Mouse (Mus musculus): ENCODE results near the gene Pank2. TPM values are rescaled to one million over a fixed set of nuclear protein-coding genes. Genes with fewer than 3 reads are reported as not detected.

Gene Pank2
- polyA plus RNA-seq, 1 experiment = 19.7 TPM

GRCm38 (mm10) chr2:131328981-131329380, 66.7 kb downstream of the Pank2 start:
- H3K4me1 ChIP-seq (ENCODE audit: control insufficient read depth, insufficient read depth, low read length) = no peaks in the 10 kb centered on the region
- no peak for TF ChIP-seq POLR2A (IDR thresholded peaks at IDR 0.05; ENCODE audit: control insufficient read depth, low read depth, low read length)
- TF ChIP-seq CTCF (IDR thresholded peaks at IDR 0.05; ENCODE audit: control insufficient read depth, insufficient read depth, insufficient replicate concordance, low read depth, low read length) = no peak
- H3K27ac ChIP-seq (ENCODE audit: control insufficient read depth, insufficient read depth, low read depth, low read length) = no peak overlapping the region
- no peaks in the 10 kb centered on the region for H3K36me3 ChIP-seq (ENCODE audit: control insufficient read depth, insufficient read depth, low read length)
- H3K27me3 ChIP-seq (ENCODE audit: control insufficient read depth, insufficient read depth, low read length) = no peaks in the 10 kb centered on the region
- H3K4me3 ChIP-seq (ENCODE audit: control insufficient read depth, low read depth, low read length) = no peak overlapping the region

- H3K36me3 ChIP-seq (ENCODE audit: control insufficient read depth, insufficient read depth, low read length) = no peaks in the 10 kb centered on the region
- H3K27ac ChIP-seq (ENCODE audit: control insufficient read depth, insufficient read depth, low read depth, low read length) = no peak overlapping the region
- TF ChIP-seq POLR2A (IDR thresholded peaks at IDR 0.05; ENCODE audit: control insufficient read depth, low read depth, low read length) (no peak), CTCF (IDR thresholded peaks at IDR 0.05; ENCODE audit: control insufficient read depth, insufficient read depth, insufficient replicate concordance, low read depth, low read length) (no peak)
- H3K27me3 ChIP-seq (ENCODE audit: control insufficient read depth, insufficient read depth, low read length) = no peaks in the 10 kb centered on the region
- H3K4me3 ChIP-seq (ENCODE audit: control insufficient read depth, low read depth, low read length) = no peak overlapping the region
- H3K4me1 ChIP-seq (ENCODE audit: control insufficient read depth, insufficient read depth, low read length) = no peaks in the 10 kb centered on the region
These were observed 68.3 kb downstream of the Pank2 start for GRCm38 (mm10) chr2:131330548-131330947.

- Histone ChIP-seq H3K36me3 (ENCODE audit: control insufficient read depth, insufficient read depth, low read length) (no peaks in the 10 kb centered on the region), H3K27me3 (ENCODE audit: control insufficient read depth, insufficient read depth, low read length) (no peaks in the 10 kb centered on the region), H3K4me1 (ENCODE audit: control insufficient read depth, insufficient read depth, low read length) (no peaks in the 10 kb centered on the region; the same call in 1 of the 2 replicates), H3K27ac (ENCODE audit: control insufficient read depth, insufficient read depth, low read depth, low read length) (no peak overlapping the region), H3K4me3 (ENCODE audit: control insufficient read depth, low read depth, low read length) (no peak overlapping the region)
- TF ChIP-seq CTCF (IDR thresholded peaks at IDR 0.05; ENCODE audit: control insufficient read depth, insufficient read depth, insufficient replicate concordance, low read depth, low read length) (no peak), POLR2A (IDR thresholded peaks at IDR 0.05; ENCODE audit: control insufficient read depth, low read depth, low read length) (no peak)
These were observed 75.3 kb downstream of the Pank2 start for GRCm38 (mm10) chr2:131337602-131338001.

- Histone ChIP-seq H3K36me3 (ENCODE audit: control insufficient read depth, insufficient read depth, low read length) (no peaks in the 10 kb centered on the region), H3K27ac (ENCODE audit: control insufficient read depth, insufficient read depth, low read depth, low read length) (no peak overlapping the region), H3K4me1 (ENCODE audit: control insufficient read depth, insufficient read depth, low read length) (no peaks in the 10 kb centered on the region; the same call in 1 of the 2 replicates), H3K4me3 (ENCODE audit: control insufficient read depth, low read depth, low read length) (no peak overlapping the region), H3K27me3 (ENCODE audit: control insufficient read depth, insufficient read depth, low read length) (no peaks in the 10 kb centered on the region)
- TF ChIP-seq POLR2A (IDR thresholded peaks at IDR 0.05; ENCODE audit: control insufficient read depth, low read depth, low read length) = no peak
- TF ChIP-seq CTCF (IDR thresholded peaks at IDR 0.05; ENCODE audit: control insufficient read depth, insufficient read depth, insufficient replicate concordance, low read depth, low read length) = no peak
These were observed 82.2 kb downstream of the Pank2 start for GRCm38 (mm10) chr2:131344449-131344848.

- no peak overlapping the region for H3K27ac ChIP-seq (ENCODE audit: control insufficient read depth, insufficient read depth, low read depth, low read length)
- H3K4me3 ChIP-seq (ENCODE audit: control insufficient read depth, low read depth, low read length) = no peak overlapping the region
- no peaks in the 10 kb centered on the region for H3K27me3 ChIP-seq (ENCODE audit: control insufficient read depth, insufficient read depth, low read length)
- TF ChIP-seq POLR2A (IDR thresholded peaks at IDR 0.05; ENCODE audit: control insufficient read depth, low read depth, low read length) (no peak), CTCF (IDR thresholded peaks at IDR 0.05; ENCODE audit: control insufficient read depth, insufficient read depth, insufficient replicate concordance, low read depth, low read length) (no peak)
- no peaks in the 10 kb centered on the region for H3K36me3 ChIP-seq (ENCODE audit: control insufficient read depth, insufficient read depth, low read length)
- no peaks in the 10 kb centered on the region for H3K4me1 ChIP-seq (ENCODE audit: control insufficient read depth, insufficient read depth, low read length)
These were observed 83.3 kb downstream of the Pank2 start for GRCm38 (mm10) chr2:131345556-131345955.

Other genes with a start within 250 kb of the Pank2 start
- gene Gfra4, start 219.4 kb upstream of the Pank2 start, polyA plus RNA-seq (2012; rRNA removed) = 58.3 and 63.5 TPM in 2 replicates
- gene Adam33, start 198.7 kb upstream of the Pank2 start, polyA plus RNA-seq (2012; rRNA removed) = 2.8 and 3.1 TPM in 2 replicates
- 0.61 and 0.88 TPM in 2 replicates for gene Siglec1, start 175.7 kb upstream of the Pank2 start, polyA plus RNA-seq (2012; rRNA removed)
- 5.4 and 6.6 TPM in 2 replicates for gene Hspa12b, start 135.2 kb upstream of the Pank2 start, polyA plus RNA-seq (2012; rRNA removed)
- not detected in 2 replicates for gene Gm11037, start 129.0 kb upstream of the Pank2 start, polyA plus RNA-seq (2012; rRNA removed)
- 827 and 879 TPM in 2 replicates for gene 1700037H04Rik, start 102.4 kb upstream of the Pank2 start, polyA plus RNA-seq (2012; rRNA removed)
- 7.6 and 7.9 TPM in 2 replicates for gene Cenpb, start 82.4 kb upstream of the Pank2 start, polyA plus RNA-seq (2012; rRNA removed)
- gene Cdc25b, start 75.5 kb upstream of the Pank2 start, polyA plus RNA-seq (2012; rRNA removed) = 2.9 and 3.1 TPM in 2 replicates
- gene Spef1, start 75.2 kb upstream of the Pank2 start, polyA plus RNA-seq (2012; rRNA removed) = 13.1 and 14.8 TPM in 2 replicates
- 12.7 TPM in 2 replicates for gene Ap5s1, start 55.4 kb upstream of the Pank2 start, polyA plus RNA-seq (2012; rRNA removed)
- gene Mavs, start 28.4 kb upstream of the Pank2 start, polyA plus RNA-seq (2012; rRNA removed) = 13.3 and 15.6 TPM in 2 replicates
- 55.4 and 64.7 TPM in 2 replicates for gene Rnf24, start 90.4 kb downstream of the Pank2 start, polyA plus RNA-seq (2012; rRNA removed)
- 19.2 and 22.2 TPM in 2 replicates for gene Smox, start 229.0 kb downstream of the Pank2 start, polyA plus RNA-seq (2012; rRNA removed)

Measured in testis, adult 2 months (tissue).